34 mouse cellular contexts compared by ENCODE assay signal in the genomic region with DNA sequence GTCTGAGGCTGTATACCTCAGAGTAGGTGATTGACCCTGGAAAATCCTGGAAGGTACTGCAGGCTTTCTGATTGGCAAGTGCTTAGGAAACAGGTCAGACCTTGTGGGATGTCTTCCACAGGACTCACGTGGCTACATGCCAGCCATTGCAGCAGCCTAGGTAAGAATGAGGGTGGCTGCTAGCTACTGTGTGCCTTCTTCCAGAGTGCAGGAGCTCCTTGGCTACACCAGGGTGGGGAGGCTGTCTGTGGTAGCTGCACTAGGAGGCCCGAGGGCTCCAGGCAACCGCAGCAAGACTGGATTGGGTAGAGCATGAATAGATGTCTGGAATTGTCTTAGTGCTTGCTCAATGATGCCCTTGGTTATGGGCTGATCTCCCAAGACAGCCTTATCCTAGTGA. TPM values are rescaled to one million over a fixed set of nuclear protein-coding genes. Genes with fewer than 3 reads are reported as not detected.
"Had no signal": no experiment of that assay in that cellular context is flagged by ENCODE, and none has a peak within 500 bp of the region (broad histone marks: within the 10 kb centered on the region; RNA-seq: fewer than 3 reads in every experiment).

No protein-coding gene starts in this region.

- H3K27me3 ChIP-seq: heart, embryonic 12.5 days; heart, embryonic 13.5 days; heart, embryonic 15.5 days; hindbrain, embryonic 12.5 days; hindbrain, embryonic 13.5 days; hindbrain, embryonic 15.5 days; intestine, embryonic 15.5 days; kidney, embryonic 15.5 days had no signal

- H3K9ac ChIP-seq: heart, embryonic 12.5 days; heart, embryonic 13.5 days; heart, embryonic 15.5 days; hindbrain, embryonic 12.5 days; hindbrain, embryonic 13.5 days; hindbrain, embryonic 14.5 days; hindbrain, embryonic 15.5 days; intestine, embryonic 15.5 days; kidney, embryonic 15.5 days had no signal

- ATAC-seq: hindbrain, embryonic 16.5 days; hindbrain, postnatal 0 days; inflammation-experienced regulatory T-cells, adult 6 months; intestine, embryonic 15.5 days; intestine, embryonic 16.5 days; intestine, postnatal 0 days had no signal

- H3K36me3 ChIP-seq: heart, embryonic 15.5 days; hindbrain, embryonic 12.5 days; hindbrain, embryonic 13.5 days; hindbrain, embryonic 15.5 days had no signal

- H3K4me2 ChIP-seq: heart, embryonic 12.5 days; heart, embryonic 13.5 days; heart, embryonic 15.5 days; hindbrain, embryonic 12.5 days; hindbrain, embryonic 13.5 days; hindbrain, embryonic 14.5 days; hindbrain, embryonic 15.5 days; intestine, embryonic 15.5 days; kidney, embryonic 15.5 days had no signal

- DNase-seq: heart, postnatal 10 days; heart, postnatal 14 days; heart, postnatal 36 days; heart, postnatal 4 days; kidney, adult 11 months; kidney, adult 18-20 months; kidney, adult 2 months; kidney, adult 8-10 months; kidney, adult 9 months; kidney, postnatal 10 days; kidney, postnatal 14 days; kidney, postnatal 25 days; kidney, postnatal 36 days; kidney, postnatal 4 days; layer of hippocampus, adult 9-11 months; layer of hippocampus, postnatal 36 days had no signal

- H3K4me1 ChIP-seq: heart, embryonic 15.5 days; hindbrain, embryonic 10.5 days; hindbrain, embryonic 12.5 days; hindbrain, embryonic 13.5 days; hindbrain, embryonic 15.5 days; intestine, embryonic 15.5 days; kidney, embryonic 15.5 days had no signal

- H3K27ac ChIP-seq: heart, embryonic 10.5 days; heart, embryonic 13.5 days; heart, embryonic 15.5 days; hindbrain, embryonic 10.5 days; hindbrain, embryonic 12.5 days; hindbrain, embryonic 13.5 days; hindbrain, embryonic 14.5 days; hindbrain, embryonic 15.5 days; hindbrain, postnatal 0 days; intestine, embryonic 15.5 days; kidney, embryonic 15.5 days; kidney, postnatal 0 days; layer of hippocampus, adult 2 months had no signal

- H3K9me3 ChIP-seq: heart, embryonic 10.5 days; heart, embryonic 12.5 days; heart, embryonic 13.5 days; heart, embryonic 15.5 days; hindbrain, embryonic 10.5 days; hindbrain, embryonic 12.5 days; hindbrain, embryonic 13.5 days; hindbrain, embryonic 15.5 days; intestine, embryonic 15.5 days; kidney, embryonic 15.5 days had no signal

- H3K4me3 ChIP-seq: heart, embryonic 10.5 days; heart, embryonic 12.5 days; heart, embryonic 13.5 days; heart, embryonic 15.5 days; hindbrain, embryonic 10.5 days; hindbrain, embryonic 12.5 days; hindbrain, embryonic 13.5 days; hindbrain, embryonic 15.5 days; intestine, embryonic 15.5 days; kidney, embryonic 15.5 days; layer of hippocampus, adult 2 months had no signal

RNA-seq across cellular contexts. Expression of a gene that starts 38.2 kb away (rescaled TPM):
- polyA plus RNA-seq: inflammation-experienced regulatory T-cells, adult 6 months had no signal
